ENCODE assay signal across 8 mouse cellular contexts in the genomic region with DNA sequence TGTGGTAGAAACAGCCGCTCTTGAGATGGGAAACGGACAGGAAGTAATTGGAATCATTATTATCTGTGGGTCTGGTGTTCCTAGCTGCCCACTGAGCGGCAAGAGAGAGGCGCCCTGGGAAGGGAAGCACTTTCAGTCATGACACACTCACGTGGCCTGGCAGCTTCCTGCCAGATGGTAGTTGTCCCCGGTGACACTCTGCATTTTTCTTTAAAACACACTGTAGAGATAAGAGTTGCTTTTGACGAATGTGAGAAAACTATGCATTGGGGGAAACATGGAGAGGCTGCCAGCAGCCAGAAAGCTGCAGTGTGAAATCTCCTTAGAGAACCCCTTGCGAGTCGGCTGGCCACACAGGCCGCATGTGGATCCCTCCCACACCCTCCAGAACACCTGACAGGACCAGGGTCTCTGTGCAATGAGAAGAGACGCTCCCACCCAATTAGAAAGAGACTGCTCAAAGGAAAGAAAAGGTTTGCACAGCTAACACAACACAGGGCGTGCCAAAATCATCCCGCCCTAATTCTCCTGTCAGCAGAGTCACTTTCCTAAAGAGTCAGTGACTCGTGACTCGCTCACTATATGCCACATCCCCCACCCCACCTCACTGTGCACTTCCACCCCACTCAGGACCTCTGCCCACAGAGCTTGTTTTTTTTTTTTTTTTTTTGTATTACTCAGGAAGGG.
DNase-seq lines count a peak whose midpoint lies in the region; ATAC-seq and TF ChIP-seq lines count a peak whose summit lies in the region.

No protein-coding gene starts in this region.

- H3K4me1 ChIP-seq in forebrain, postnatal 0 days (ENCODE audit: insufficient read depth): 0 out of 2 replicates have a peak, but pooled peaks cover 6% of the 10 kb centered on the region
- peaks cover 18% of the 10 kb centered on the region for H3K4me1 ChIP-seq in forebrain, embryonic 15.5 days
- H3K4me1 ChIP-seq in heart, embryonic 12.5 days (replicated peaks): peaks cover 25% of the 10 kb centered on the region
- peaks cover 18% of the 10 kb centered on the region for H3K4me1 ChIP-seq in midbrain, embryonic 15.5 days

- WGBS in forebrain, postnatal 0 days: 58% methylated on average over 15 of the region's 15 CpGs
- WGBS in forebrain, embryonic 15.5 days: 53% methylated on average over 15 of the region's 15 CpGs
- WGBS in heart, embryonic 12.5 days: 22% methylated on average over 15 of the region's 15 CpGs
- 53% methylated on average over 15 of the region's 15 CpGs for WGBS in midbrain, embryonic 15.5 days

- H3K27me3 ChIP-seq in forebrain, postnatal 0 days (ENCODE audit: insufficient read depth, low read length): no peaks in the 10 kb centered on the region
- no peaks in the 10 kb centered on the region for H3K27me3 ChIP-seq in forebrain, embryonic 15.5 days
- H3K27me3 ChIP-seq in heart, embryonic 12.5 days (replicated peaks): no peaks in the 10 kb centered on the region
- H3K27me3 ChIP-seq in midbrain, embryonic 15.5 days (replicated peaks): no peaks in the 10 kb centered on the region

- no peaks in the 10 kb centered on the region for H3K36me3 ChIP-seq in forebrain, postnatal 0 days (ENCODE audit: insufficient read depth)
- H3K36me3 ChIP-seq in forebrain, embryonic 15.5 days: no peaks in the 10 kb centered on the region
- H3K36me3 ChIP-seq in heart, embryonic 12.5 days: no peaks in the 10 kb centered on the region
- no peaks in the 10 kb centered on the region for H3K36me3 ChIP-seq in midbrain, embryonic 15.5 days (replicated peaks)

- no peaks in the 10 kb centered on the region for H3K9me3 ChIP-seq in forebrain, postnatal 0 days (ENCODE audit: low read length)
- no peaks in the 10 kb centered on the region for H3K9me3 ChIP-seq in forebrain, embryonic 15.5 days
- no peaks in the 10 kb centered on the region for H3K9me3 ChIP-seq in heart, embryonic 12.5 days (replicated peaks)
- no peaks in the 10 kb centered on the region for H3K9me3 ChIP-seq in midbrain, embryonic 15.5 days

- ATAC-seq in forebrain, postnatal 0 days: peak; percentile 61
- ATAC-seq in forebrain, embryonic 15.5 days (replicated peaks): no peak
- peak; percentile 66 for ATAC-seq in heart, embryonic 12.5 days (ENCODE audit: insufficient number of reproducible peaks, low FRiP score)
- no peak for ATAC-seq in midbrain, embryonic 15.5 days (replicated peaks)

- no peak for TF ChIP-seq CTCF in forebrain, postnatal 0 days (IDR thresholded peaks at IDR 0.05; ENCODE audit: low read depth)

- DNase-seq in forebrain, postnatal 0 days: no peak
- peak; percentile 75 to 77 for DNase-seq in B cell, adult 2 months
- DNase-seq in kidney, postnatal 4 days: peak; percentile 69 to 78
- peak; percentile 42 to 57 for DNase-seq in right cerebral cortex, postnatal 10 days (ENCODE audit: low spot score in 2 of 2)
- no peak for DNase-seq in layer of hippocampus, adult 11-12 months (ENCODE audit: low spot score)

- no peak overlapping the region for H3K4me2 ChIP-seq in forebrain, postnatal 0 days (ENCODE audit: low read depth)
- H3K4me2 ChIP-seq in forebrain, embryonic 15.5 days (replicated peaks): no peak overlapping the region
- peak overlapping the region; percentile 18; the same call in 1 of the 2 replicates for H3K4me2 ChIP-seq in heart, embryonic 12.5 days
- no peak overlapping the region for H3K4me2 ChIP-seq in midbrain, embryonic 15.5 days

- H3K27ac ChIP-seq in forebrain, postnatal 0 days (ENCODE audit: low read depth, low read length): no peak overlapping the region
- no peak overlapping the region for H3K27ac ChIP-seq in forebrain, embryonic 15.5 days (replicated peaks)
- H3K27ac ChIP-seq in heart, embryonic 12.5 days (ENCODE audit: poor library complexity, severe bottlenecking): peak overlapping the region; percentile 73
- H3K27ac ChIP-seq in midbrain, embryonic 15.5 days: no peak overlapping the region

- no peak overlapping the region for H3K9ac ChIP-seq in forebrain, postnatal 0 days
- no peak overlapping the region for H3K9ac ChIP-seq in forebrain, embryonic 15.5 days (replicated peaks)
- H3K9ac ChIP-seq in heart, embryonic 12.5 days: no peak overlapping the region
- no peak overlapping the region for H3K9ac ChIP-seq in midbrain, embryonic 15.5 days

- no peak overlapping the region for H3K4me3 ChIP-seq in forebrain, postnatal 0 days (ENCODE audit: low read depth, low read length)
- no peak overlapping the region for H3K4me3 ChIP-seq in forebrain, embryonic 15.5 days
- H3K4me3 ChIP-seq in heart, embryonic 12.5 days: no peak overlapping the region
- H3K4me3 ChIP-seq in midbrain, embryonic 15.5 days: no peak overlapping the region

Comparison
In these comparisons a context has a peak if more than half of its experiments do, and no peak if none do; other contexts are left out.
1. ATAC-seq: peak in forebrain, postnatal 0 days (single experiment) and heart, embryonic 12.5 days (single experiment); none in forebrain, embryonic 15.5 days (single experiment) and midbrain, embryonic 15.5 days (single experiment).
2. DNase-seq: peak in B cell, adult 2 months (2 of 2), kidney, postnatal 4 days (2 of 2) and right cerebral cortex, postnatal 10 days (2 of 2); none in forebrain, postnatal 0 days (single experiment) and layer of hippocampus, adult 11-12 months (single experiment).